Mouse (Mus musculus): Measurements from ENCODE around the gene Cd70. TPM values are rescaled to one million over a fixed set of nuclear protein-coding genes. Genes with fewer than 3 reads are reported as not detected.
A peak's percentile ranks its signal among the peaks of the same experiment; 100 is the strongest.

The Cd70 gene
- polyA plus RNA-seq, 1 experiment from 2014 or later = not detected

DNA sequence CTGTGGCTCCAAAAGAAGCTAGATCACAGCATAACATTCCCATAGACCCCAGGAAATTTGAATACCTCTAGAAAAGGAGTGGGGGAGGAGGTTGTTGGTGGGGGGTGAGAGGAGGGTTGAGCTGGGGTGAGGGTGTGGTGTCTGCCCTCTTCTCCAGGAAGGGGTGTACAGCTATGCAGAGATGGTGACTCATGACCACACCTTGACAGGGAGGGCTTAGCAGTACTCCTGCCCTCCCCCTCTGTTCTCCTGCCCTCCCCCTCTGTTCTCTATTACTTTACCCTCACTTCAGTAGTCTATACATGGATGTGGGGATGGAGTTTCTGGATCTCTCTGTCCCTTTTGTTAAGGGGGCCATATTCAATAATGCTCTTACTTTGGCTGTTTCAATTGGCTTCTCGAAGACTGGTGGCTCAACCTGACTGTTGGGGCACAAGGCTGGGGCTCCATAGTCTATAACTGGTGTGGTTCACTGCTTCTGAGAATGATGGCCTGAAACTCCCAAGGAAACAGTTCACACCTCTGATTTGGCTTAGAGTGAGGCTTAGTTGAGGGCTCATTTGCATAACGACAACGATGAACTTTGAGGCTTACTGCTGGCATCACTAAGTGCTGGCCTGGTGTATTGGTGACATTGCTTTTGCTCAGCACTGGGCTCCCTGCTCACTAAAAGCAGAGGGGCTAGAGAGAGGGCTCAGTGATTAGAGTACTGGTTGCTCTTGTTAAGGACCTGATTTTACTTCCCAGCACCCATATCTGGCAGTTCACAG lies 23.5 kb downstream of the Cd70 start:
- H3K27me3 ChIP-seq (replicated peaks) = no peaks in the 10 kb centered on the region
- no peaks in the 10 kb centered on the region for H3K36me3 ChIP-seq
- no peaks in the 10 kb centered on the region for H3K9me3 ChIP-seq
- no peak for ATAC-seq (ENCODE audit: low FRiP score, low read depth)
- no peak overlapping the region for H3K27ac ChIP-seq
- H3K4me2 ChIP-seq (replicated peaks) = no peak overlapping the region
- no peak overlapping the region for H3K9ac ChIP-seq
- H3K4me3 ChIP-seq = no peak overlapping the region
- 67% methylated on average over 3 of the region's 3 CpGs for WGBS
- no peaks in the 10 kb centered on the region for H3K4me1 ChIP-seq

DNA sequence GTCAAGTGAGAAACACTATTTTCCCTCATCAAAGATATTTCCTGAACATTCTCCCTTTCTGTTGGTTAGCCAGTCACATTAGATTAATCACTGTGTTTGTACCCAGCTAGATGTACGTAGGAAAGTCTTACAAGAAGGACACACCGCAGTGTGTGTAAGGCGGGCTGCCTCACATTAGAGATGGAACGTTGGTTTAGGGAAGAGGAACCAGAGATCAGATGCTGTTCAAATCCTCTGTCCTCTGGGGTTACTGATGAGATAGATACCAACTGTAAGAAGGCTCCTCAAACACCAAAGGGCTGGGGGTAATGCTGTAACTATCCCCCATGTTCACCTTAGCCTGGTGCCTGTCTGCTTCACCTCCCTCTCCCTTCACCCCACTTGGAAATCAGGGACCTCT lies 24.8 kb downstream of the Cd70 start:
- Histone ChIP-seq H3K27ac (no peak overlapping the region), H3K4me2 (replicated peaks) (no peak overlapping the region), H3K9me3 (no peaks in the 10 kb centered on the region), H3K4me1 (no peaks in the 10 kb centered on the region), H3K4me3 (no peak overlapping the region), H3K9ac (no peak overlapping the region), H3K27me3 (replicated peaks) (no peaks in the 10 kb centered on the region), H3K36me3 (no peaks in the 10 kb centered on the region)
- WGBS = 89% methylated on average over 4 of the region's 4 CpGs
- ATAC-seq (ENCODE audit: low FRiP score, low read depth) = no peak

DNA sequence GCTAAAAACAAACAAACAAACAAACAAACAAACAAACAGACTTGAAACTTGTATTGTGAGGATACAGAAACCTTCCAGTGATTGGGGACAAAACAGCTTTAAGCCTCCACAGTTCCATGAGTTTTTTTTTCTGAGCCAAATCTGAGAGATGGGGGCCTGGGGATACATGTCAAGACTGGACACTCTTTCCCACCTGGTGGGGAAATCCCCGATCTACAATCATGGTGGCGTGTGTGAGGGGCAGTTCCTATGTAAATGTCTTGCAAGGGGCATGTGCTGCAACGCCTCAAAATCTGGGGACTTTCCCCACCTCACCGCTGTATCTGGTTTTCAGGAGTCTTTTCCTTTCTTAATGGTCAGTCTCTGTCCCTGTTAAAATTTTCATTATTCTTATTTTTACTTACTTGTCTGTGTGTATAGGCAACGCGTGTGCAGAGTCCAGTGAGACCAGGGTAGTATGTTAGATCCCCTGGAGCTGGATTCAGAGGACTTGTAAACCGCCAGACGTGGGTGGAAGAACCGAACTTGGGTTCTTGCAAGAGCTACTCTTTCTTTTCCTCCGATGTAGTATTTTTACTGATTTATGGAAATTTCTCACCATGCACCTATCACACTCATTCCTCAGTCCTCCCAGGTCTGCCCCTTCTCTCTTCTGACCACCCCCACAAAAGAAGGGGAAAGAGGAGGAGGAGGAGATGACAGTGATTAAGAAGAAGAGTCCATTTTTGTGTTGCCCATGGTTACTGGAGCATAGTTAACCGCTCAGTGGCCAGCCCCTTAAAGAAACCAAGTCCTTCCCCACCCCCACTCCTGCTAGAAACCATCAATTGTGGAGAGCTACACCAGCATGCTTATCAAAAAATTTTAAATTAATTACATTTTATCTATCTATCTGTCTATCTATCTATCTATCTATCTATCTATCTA lies 26.1 kb downstream of the Cd70 start:
- WGBS = 86% methylated on average over 11 of the region's 11 CpGs
- no peaks in the 10 kb centered on the region for H3K9me3 ChIP-seq
- no peak overlapping the region for H3K4me3 ChIP-seq
- no peaks in the 10 kb centered on the region for H3K36me3 ChIP-seq
- H3K9ac ChIP-seq = no peak overlapping the region
- ATAC-seq (ENCODE audit: low FRiP score, low read depth) = no peak
- H3K27ac ChIP-seq = no peak overlapping the region
- no peak overlapping the region for H3K4me2 ChIP-seq (replicated peaks)
- no peaks in the 10 kb centered on the region for H3K27me3 ChIP-seq (replicated peaks)
- no peaks in the 10 kb centered on the region for H3K4me1 ChIP-seq

DNA sequence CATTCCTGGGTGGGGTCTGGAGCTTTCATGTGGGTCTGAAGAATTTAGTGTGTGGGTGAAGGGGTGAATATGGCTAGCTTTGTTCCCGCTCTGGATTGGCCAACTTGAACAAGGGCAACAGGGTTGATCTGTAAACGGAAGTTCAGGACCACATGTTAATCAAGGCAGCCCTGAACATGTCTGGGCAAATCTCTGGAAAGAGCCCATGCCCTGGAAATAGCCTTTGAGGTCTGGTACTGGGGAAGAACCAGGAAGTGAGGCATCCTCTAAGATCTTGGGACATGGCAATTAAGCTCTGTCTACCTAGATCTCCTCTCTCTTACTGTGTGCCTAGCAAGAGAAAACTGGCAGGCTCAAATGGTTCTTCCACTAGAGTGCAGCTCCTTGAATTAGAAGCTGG lies 27.7 kb downstream of the Cd70 start:
- no peaks in the 10 kb centered on the region for H3K9me3 ChIP-seq
- H3K36me3 ChIP-seq = no peaks in the 10 kb centered on the region
- H3K4me3 ChIP-seq = no peak overlapping the region
- 95% methylated on average over 2 of the region's 2 CpGs for WGBS
- H3K9ac ChIP-seq = no peak overlapping the region
- ATAC-seq (ENCODE audit: low FRiP score, low read depth) = no peak
- no peaks in the 10 kb centered on the region for H3K4me1 ChIP-seq
- no peak overlapping the region for H3K27ac ChIP-seq
- no peaks in the 10 kb centered on the region for H3K27me3 ChIP-seq (replicated peaks)
- no peak overlapping the region for H3K4me2 ChIP-seq (replicated peaks)

DNA sequence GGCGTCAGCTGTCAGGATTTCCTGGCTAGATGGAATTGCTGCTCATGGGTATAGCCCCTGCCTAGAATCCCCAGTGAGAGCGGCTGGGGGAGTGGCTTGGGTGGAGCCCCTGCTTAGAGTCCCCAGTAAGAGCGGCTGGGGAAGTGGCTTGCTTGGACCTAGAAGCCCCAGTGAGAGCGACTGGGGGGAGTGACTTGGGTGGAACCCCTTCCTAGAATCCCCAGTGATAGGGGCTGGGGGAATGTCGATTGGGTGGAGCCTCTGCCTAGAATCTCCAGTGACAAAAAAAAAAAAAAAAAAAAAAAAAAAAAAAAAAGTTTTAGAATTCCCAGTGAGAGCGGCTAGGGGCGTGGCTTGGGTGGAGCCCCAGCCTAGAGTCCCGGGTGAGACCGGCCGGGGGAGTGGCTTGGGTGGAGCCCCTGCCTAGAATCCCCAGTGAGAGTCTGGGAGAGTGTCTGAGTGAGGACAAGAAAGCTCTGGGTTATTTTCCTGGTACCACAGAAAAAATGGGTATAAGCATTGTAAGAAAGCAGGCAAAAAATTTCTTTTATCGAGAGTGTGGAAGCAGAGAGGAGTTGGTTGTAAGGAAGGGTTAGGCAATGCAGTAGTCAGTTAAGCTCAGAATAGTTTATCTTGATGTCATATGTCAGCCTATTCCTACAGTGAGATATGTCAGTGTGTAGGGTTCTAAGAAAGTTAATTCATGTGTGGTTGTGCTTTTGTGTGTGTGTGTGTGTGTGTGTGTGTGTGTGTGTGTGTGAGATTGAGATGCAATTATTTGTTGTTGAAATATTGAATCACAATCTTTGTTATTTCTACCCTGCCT lies 30.8 kb downstream of the Cd70 start:
- no peaks in the 10 kb centered on the region for H3K9me3 ChIP-seq
- no peak overlapping the region for H3K27ac ChIP-seq
- no peak overlapping the region for H3K9ac ChIP-seq
- no peak overlapping the region for H3K4me3 ChIP-seq
- H3K27me3 ChIP-seq (replicated peaks) = no peaks in the 10 kb centered on the region
- H3K4me1 ChIP-seq = no peaks in the 10 kb centered on the region
- peak; percentile 85 for ATAC-seq (ENCODE audit: low FRiP score, low read depth)
- no peaks in the 10 kb centered on the region for H3K36me3 ChIP-seq
- peak overlapping the region; percentile 24; the same call in 1 of the 2 replicates for H3K4me2 ChIP-seq (replicated peaks)
- 3% methylated on average over 11 of the region's 11 CpGs for WGBS

DNA sequence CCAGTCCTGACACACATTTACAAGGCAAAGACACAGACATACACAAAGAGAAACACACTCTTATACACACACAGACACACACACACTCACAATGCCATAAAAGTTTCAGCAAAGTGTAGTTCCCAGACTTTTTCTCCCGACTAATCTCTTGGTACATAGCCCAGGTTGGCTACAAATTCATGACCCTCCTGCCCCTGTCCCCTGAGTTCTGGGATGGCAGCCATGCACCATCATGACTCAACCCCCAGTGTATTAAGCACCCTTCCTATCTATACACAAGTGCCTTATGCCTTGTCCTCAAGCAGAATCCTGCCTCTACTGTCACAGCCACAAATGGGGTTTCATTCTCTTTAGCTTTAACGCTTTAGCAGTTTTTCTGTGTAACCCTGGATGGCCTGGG lies 32.8 kb downstream of the Cd70 start:
- no peak for ATAC-seq (ENCODE audit: low FRiP score, low read depth)
- Histone ChIP-seq H3K9ac (no peak overlapping the region), H3K27ac (no peak overlapping the region), H3K4me3 (no peak overlapping the region), H3K27me3 (replicated peaks) (no peaks in the 10 kb centered on the region), H3K9me3 (no peaks in the 10 kb centered on the region), H3K4me1 (no peaks in the 10 kb centered on the region), H3K36me3 (no peaks in the 10 kb centered on the region), H3K4me2 (replicated peaks) (no peak overlapping the region)
- 78% methylated on average over 2 of the region's 2 CpGs for WGBS

DNA sequence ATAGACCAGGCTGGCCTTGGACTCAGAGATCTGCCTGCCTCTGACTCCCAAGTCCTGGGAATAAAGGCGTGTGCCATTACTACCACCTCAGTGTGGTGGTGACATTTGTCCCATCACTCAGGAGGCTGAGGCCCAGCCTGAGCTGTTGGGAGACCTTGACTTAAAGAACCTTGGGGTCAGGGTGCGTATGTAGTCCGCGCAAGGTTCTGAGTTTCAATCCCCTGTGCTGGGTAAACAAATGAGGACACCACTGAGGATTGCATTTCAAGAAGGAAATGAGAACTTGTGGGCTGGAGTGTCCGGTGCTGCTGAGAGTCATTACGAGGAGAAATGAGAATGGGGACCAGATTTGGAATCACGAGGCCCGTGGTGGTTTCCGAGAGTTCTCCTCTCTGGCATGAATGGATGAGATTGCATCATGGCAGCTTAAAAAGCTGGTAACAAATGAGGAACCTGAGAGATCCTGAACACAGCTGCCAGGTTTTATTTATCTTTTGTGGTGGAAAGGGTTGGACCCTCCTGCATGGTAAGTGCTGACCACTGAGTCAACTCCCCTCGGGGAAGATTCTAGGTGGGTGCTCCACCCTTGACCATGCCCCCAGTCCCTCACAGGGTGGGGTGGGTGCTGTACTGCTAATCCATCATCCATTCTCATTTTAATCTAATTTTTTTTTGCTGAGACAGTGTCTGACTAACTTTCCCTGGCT lies 36.7 kb downstream of the Cd70 start:
- H3K9ac ChIP-seq = no peak overlapping the region
- 91% methylated on average over 10 of the region's 10 CpGs for WGBS

DNA sequence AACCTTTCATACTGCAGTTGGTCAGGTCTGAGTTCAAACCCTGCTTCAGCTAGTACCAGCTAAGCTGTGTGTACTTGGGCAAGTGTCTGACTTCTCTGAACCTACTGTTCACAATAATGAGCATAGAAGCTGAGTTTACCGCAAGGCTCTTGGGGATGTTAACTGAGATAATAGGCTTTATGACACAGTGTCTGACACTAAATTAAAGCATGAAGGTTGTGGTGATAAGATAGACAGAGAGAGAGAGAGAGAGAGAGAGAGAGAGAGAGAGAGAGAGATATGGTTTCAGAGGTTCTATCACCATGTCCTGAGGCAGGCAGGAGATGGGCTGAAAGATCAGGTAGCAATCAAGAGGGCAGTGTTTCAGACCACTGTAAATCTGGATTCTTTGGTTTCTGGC lies 39.6 kb downstream of the Cd70 start:
- Histone ChIP-seq H3K9ac (no peak overlapping the region), H3K36me3 (no peaks in the 10 kb centered on the region), H3K27ac (no peak overlapping the region), H3K4me2 (replicated peaks) (no peak overlapping the region), H3K9me3 (no peaks in the 10 kb centered on the region), H3K4me1 (peaks cover 15% of the 10 kb centered on the region), H3K4me3 (no peak overlapping the region), H3K27me3 (replicated peaks) (no peaks in the 10 kb centered on the region)
- no peak for ATAC-seq (ENCODE audit: low FRiP score, low read depth)
- WGBS = 89% methylated on average over 1 of the region's 1 CpGs

More for the DNA sequence above, 36.7 kb downstream of the Cd70 start:
- no peak overlapping the region for H3K4me3 ChIP-seq
- H3K4me2 ChIP-seq (replicated peaks) = no peak overlapping the region
- H3K27ac ChIP-seq = no peak overlapping the region
- ATAC-seq (ENCODE audit: low FRiP score, low read depth) = no peak
- H3K36me3 ChIP-seq = no peaks in the 10 kb centered on the region
- H3K4me1 ChIP-seq = no peaks in the 10 kb centered on the region
- no peaks in the 10 kb centered on the region for H3K9me3 ChIP-seq
- no peaks in the 10 kb centered on the region for H3K27me3 ChIP-seq (replicated peaks)

DNA sequence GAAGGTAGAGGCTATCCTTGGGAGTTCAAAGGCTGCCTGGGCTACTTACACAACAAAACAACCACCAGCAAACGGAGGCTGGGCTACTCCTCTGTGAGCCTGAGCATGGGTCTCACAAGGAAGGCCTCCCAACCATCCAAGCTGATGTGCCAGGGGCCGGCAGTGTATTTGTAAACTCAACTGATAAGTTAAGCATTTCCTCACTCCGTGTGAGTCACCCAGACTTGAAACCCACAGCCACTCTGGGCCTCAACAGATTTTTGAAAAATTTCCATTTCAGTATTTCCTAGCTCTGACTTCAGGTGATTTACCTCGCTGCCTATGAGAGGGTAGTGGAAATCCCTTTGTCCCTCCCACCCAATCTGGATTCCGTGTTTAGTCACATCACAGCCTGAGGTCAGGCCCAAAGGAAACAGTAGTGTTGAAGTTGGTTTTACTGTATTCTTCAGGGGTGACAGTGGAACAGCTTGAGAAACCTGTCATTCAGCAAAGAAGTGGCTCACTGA lies 40.9 kb downstream of the Cd70 start:
- ATAC-seq (ENCODE audit: low FRiP score, low read depth) = no peak
- no peak overlapping the region for H3K27ac ChIP-seq
- peaks cover 22% of the 10 kb centered on the region for H3K4me1 ChIP-seq
- no peaks in the 10 kb centered on the region for H3K36me3 ChIP-seq
- H3K4me3 ChIP-seq = no peak overlapping the region
- no peaks in the 10 kb centered on the region for H3K27me3 ChIP-seq (replicated peaks)
- no peak overlapping the region for H3K9ac ChIP-seq
- no peak overlapping the region for H3K4me2 ChIP-seq (replicated peaks)
- WGBS = 54% methylated on average over 5 of the region's 5 CpGs
- H3K9me3 ChIP-seq = no peaks in the 10 kb centered on the region

DNA sequence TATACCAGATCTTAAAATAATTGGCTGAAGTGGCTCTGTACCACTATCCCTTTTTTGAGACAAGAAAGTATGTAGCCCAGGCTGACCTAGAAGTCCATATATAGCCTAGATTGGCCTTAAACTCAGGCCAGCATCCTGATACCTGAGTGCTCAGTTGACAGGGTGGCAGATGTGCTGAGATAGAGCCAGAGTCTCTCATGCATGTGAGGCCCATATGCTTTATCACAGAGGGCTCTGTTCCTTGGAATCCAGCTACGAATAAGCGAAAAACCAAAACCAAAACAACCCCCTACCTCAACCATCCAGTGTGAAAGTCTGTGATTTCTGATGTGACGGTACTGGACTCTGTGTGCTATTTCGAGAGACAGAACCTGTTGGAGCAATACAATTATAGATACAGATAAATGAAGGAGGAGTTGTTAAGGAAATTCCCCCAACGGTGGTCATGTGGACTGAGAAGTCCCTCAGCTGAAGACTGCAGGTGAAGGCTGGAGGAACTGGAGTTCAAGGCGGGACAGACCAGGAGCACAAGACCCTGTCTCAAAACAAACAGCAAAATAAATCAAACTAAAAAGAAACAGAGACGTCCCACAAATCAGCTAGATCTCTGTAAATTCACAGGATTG lies 41.4 kb downstream of the Cd70 start:
- 80% methylated on average over 7 of the region's 7 CpGs for WGBS
- Histone ChIP-seq H3K4me3 (no peak overlapping the region), H3K36me3 (no peaks in the 10 kb centered on the region), H3K9me3 (no peaks in the 10 kb centered on the region), H3K4me1 (peaks cover 22% of the 10 kb centered on the region), H3K4me2 (replicated peaks) (no peak overlapping the region), H3K27ac (no peak overlapping the region), H3K9ac (no peak overlapping the region), H3K27me3 (replicated peaks) (no peaks in the 10 kb centered on the region)
- ATAC-seq (ENCODE audit: low FRiP score, low read depth) = no peak

DNA sequence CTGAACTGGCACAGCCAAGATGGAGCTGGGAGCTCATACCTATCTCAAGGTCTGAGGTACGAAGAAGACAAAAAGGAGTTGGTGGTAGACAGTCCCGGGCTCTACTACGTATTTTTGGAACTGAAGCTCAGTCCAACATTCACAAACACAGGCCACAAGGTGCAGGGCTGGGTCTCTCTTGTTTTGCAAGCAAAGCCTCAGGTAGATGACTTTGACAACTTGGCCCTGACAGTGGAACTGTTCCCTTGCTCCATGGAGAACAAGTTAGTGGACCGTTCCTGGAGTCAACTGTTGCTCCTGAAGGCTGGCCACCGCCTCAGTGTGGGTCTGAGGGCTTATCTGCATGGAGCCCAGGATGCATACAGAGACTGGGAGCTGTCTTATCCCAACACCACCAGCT lies 42.5 kb downstream of the Cd70 start:
- WGBS = 91% methylated on average over 5 of the region's 5 CpGs
- no peak overlapping the region for H3K9ac ChIP-seq
- H3K4me2 ChIP-seq (replicated peaks) = peak overlapping the region; percentile 83; the same call in 1 of the 2 replicates
- H3K4me3 ChIP-seq = no peak overlapping the region
- no peak for ATAC-seq (ENCODE audit: low FRiP score, low read depth)
- H3K27me3 ChIP-seq (replicated peaks) = no peaks in the 10 kb centered on the region
- H3K9me3 ChIP-seq = no peaks in the 10 kb centered on the region
- H3K36me3 ChIP-seq = no peaks in the 10 kb centered on the region
- peaks cover 22% of the 10 kb centered on the region for H3K4me1 ChIP-seq
- no peak overlapping the region for H3K27ac ChIP-seq
